Mouse (Mus musculus) urinary bladder, adult 18-20 months (tissue): ENCODE data around the gene Syn3.

Source experiments
- DNase-seq, 2 experiments: peaks; one replicate each; pipeline ENCODE4 v3.0.0; 2022; ENCODE audit warnings: low spot score in 2 of 2, mixed read lengths in 2 of 2

Syn3 gene

DNA sequence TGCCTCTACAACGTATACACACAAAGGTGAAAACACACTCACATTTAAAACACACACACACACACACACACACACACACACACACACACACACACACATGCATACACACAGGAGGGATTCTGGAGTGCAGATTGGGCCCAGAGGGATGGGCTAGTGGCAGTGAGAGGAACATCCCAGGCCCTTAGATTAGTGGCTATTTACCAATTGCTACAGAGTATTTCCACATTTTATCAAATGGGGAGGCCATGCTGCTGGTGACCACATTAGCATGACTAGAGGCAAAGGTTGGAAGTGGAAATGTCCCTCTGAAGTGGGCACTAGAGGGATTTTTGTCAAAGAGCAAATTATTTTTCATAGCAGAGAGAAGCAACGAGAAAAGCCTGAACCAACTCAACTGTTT, 489.0 kb downstream of the Syn3 start:
- DNase-seq = no peak

DNA sequence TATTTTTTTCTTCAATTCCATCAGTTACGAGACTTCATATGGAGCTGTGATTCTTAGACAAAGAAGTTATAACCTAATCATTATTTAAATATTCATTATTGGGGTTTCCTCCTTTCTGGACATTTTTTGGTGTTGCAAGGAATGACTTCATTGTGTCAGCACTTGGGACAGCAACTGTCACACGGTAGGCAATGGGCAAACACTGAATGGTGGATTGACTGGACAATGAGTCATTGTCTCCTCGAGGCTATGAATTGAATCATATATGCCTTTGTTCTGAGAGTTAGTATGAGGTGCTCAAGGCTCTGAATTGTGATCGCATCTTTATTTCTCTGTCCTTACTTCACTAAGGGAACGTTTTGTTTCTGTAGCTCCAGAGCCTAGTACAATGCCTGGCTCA, 492.2 kb downstream of the Syn3 start:
- DNase-seq = no peak
